Mouse (Mus musculus) gastrocnemius, adult 18-20 months (tissue): ENCODE measurements around the gene Cyb561d2. TPM values are rescaled to one million over a fixed set of nuclear protein-coding genes. Genes with fewer than 3 reads are reported as not detected.
"Not testable (repeated sequence)": the region's sequence is repeated elsewhere in the genome, so short reads cannot be mapped to it uniquely, and the experiment has no call there.

ENCODE experiments used
- DNase-seq: peaks from one replicate; pipeline ENCODE4 v3.0.0; 2021; ENCODE audit warnings: low spot score
- total RNA-seq, 2 experiments: library from RNA; stranded (reverse); gene quantifications; 2 replicates each; pipeline ENCODE4 v1.2.3; 2021

The Cyb561d2 gene
- total RNA-seq, 2 experiments from 2014 or later, result 3.0 to 4.1 TPM

DNA sequence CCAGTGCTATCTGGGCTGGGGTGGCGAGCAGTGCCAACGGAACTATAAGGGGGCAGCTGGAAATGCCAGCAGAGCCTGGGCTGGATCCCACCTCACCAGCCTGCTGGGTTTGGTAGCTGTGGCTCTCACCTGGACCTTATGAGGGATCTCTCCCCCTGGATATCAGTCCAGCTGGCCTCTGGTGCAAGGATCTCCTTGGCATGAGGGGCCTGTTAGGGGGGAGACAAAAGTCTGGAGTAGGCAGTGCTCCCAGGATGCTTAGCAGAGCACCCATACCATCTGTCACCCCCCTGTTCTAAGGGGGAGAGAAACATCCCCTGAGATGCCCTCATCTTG, 30.3 kb upstream of the Cyb561d2 start:
- no peak for DNase-seq

DNA sequence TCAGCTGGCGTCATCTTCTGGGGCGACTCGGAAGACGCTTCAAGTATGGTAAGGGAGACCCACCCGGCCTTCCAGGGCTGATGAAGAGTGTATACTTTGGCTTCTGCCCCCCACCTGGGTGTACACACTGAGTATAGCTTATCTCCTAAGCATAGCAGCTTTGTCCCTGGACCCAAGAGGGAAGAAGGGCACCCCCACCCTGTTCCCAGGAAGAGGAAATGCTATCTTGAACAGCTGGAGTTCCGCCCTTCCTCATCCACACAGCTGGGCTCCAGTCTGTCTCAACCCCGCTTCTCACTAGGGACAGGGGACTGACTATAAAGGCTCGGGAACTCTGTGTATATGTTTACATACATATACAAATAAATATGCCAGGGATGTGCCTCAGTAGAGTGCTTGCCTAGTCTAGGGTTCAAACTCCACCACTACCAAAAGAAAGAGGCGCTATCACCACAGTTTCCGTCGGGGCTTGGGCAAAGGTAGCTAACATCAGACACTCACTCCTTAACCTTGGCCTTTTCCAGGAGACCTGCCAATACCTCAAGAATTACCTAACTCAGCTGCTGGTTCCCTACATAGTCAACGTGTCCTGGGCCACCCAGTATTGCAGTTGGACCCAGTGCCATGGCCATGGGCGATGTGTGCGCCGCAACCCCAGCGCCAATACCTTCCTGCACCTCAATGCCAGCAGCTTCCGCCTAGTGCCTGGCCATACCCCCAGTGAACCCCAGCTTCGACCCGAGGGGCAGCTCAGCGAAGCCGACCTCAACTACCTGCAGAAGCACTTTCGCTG, 29.7 kb upstream of the Cyb561d2 start:
- DNase-seq, result no peak

DNA sequence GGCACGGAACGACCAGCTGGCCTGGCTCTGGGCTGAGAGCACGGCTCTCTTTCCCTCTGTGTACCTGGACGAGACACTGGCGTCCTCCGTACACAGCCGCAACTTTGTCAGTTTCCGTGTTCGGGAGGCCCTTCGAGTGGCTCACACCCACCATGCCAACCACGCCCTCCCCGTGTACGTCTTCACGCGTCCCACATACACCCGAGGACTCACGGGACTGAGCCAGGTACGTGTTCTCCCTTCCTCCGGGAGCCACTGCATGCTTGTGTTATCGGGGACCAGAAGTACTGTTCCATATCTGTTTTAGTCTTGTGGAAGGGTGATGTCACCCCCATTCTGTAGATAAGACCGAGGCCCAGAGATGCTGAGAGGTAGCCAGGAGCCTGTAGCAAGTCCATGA, 28.9 kb upstream of the Cyb561d2 start:
- no peak for DNase-seq

DNA sequence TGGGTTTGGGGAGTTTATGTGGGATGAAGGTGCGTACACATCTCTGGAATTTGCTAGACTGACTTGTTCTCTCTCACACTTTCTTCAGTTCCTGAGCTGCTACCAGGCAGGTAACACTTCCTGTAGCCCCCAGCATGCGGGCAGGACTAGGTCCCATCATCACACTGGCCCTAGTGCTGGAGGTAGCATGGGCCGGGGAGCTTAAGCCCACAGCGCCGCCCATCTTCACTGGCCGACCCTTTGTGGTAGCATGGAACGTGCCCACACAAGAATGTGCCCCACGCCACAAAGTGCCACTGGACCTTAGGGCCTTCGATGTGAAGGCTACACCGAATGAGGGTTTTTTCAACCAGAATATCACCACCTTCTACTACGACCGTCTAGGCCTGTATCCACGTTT, 28.0 kb upstream of the Cyb561d2 start:
- no peak for DNase-seq

DNA sequence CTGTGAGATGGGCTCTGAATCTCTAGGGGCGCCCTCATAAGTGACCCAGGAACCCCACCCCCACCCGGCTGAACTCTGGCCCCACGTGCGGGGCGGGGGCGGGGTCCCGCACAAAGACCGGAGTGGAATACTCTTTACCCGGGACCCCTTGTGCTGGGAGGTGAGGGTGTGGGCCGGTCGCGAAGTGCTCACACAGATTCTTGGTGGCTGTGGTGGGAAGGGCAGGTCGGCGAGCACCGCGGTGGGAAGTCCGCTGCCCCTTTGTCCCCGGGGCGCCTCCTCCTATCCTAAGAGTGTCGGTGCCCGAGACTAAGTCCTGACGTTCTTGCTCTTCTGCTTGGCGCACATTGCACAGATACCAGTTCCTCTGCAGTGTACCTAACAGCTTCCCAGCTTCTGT, 27.3 kb upstream of the Cyb561d2 start:
- no peak for DNase-seq

DNA sequence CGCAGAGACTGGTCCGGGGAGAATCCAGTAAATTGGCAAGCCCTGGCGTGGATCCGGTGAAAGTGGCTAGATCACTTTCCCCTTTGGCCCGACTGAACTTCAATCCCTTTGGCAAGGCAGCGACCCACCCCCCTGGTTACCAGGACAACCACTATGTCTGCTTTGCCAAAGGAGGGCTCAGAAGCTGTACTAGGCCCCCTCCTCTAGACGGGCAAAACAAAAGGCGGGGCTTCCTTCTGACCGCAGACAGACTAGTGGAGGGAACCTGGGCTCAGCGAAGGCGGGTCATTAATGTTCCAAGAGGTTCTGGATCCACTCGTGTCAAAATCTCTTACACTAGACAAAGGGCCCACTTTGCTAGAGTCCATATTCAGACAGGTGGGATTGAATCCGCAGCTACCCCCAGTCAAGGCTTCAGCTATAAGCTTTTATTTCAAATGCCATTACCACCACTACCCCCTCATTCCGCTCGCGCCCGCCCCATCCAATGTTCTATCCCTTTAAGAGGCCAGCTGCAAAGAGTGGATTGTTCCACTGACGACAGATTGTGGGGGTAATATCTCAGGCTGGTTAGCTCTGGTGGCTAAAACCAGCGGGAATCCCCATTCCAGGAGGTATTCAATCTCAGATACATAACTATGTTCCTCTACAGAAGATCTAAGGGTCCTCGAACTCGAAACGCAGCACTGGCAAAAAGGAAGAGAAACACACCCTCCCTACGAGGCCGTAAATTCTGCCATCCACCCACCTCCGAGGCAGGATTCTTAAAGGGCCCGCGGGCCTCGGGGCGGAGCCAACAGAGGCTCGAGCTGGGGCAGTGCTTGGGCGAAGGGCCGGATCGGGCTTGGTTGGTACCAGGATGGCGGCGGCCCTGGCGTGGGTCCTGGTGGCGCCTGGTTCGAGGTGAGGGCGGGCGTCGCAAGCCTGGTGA, 26.6 kb upstream of the Cyb561d2 start:
- peak; percentile 87 for DNase-seq

DNA sequence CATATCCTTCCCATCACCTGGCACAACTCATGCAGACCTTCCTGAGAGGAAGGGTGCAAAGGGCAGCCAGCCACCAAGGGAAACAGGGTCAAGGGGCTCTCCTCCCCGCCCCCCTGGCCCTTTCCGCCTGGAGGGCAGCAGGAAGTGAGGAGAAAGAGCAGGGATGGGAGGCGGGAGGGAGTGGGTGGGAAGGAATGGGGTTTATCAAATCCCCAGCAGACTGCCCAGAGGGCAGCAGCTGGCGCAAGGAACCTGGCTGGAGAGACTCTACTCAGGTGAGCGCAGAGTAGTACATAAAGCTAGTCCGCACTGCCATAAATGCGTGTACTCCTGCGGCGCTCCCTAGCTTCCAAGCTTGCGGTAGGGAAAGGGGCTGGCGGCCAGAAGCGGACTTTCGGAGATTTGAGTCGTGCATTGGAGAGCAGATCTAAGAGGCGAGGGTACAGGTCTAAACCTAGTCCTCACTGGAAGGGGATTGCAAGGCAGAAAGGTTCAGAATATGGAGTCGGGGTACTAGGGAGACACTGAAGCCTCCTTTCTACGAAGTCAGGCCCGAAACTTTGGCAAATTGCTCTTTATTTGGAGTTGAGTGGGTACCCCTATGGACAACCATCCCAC, 25.8 kb upstream of the Cyb561d2 start, which contains the start of gene Hyal2:
Hyal2 (plus strand) TSS at position 244 of the 618 bp plus-strand sequence.
- DNase-seq, result no peak

DNA sequence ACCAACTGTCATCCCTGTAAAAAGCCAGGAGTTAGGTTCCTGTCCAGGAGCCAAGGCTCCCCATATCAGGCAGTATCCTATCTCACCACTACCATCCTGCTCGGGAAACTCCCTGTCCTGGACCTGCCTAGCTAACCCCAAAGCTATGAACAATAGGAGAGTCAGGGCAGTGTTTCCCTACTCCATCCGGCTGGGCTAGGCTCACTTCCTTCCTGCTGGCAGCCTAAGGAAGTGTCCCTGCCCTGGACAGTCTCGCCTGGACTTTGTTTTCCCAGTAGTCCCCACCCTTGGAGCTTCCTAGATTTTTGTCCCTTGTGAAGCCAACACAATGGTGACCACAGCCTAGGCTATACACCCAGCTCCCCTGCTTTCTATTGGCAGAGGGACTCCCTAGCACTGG, 24.9 kb upstream of the Cyb561d2 start:
- peak; percentile 37 for DNase-seq

DNA sequence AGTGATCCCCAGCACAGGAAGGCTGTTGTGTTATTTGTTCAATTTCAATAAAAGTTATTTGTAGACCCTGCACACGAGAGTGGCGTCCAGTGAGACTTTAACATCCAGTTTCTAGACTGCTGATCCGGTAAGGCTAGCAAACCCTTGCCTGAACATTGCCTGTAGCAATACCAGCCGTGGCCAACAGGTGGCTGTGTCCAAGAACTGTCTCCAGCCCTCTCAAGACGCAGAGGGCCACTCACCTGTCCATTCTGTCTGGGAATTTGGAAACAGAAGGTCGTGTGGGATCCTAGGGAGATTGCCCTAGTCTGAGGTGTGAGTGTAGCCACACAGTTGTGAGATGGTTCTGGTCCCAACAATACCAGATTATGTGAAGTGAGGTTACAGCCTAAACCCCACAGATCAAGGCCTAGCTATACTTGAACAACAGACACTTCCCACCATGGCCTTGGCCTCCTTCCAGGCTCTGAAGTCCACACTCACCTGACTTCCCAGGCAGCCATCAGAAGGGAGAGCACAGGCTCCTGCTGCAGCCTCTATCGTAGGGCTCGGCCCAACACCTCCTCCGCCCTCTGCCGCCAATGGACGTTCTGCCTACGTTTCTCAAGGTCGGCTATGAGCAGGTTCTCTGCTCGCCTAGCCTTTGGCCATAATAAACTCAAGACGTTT, 24.2 kb upstream of the Cyb561d2 start:
- DNase-seq, result peak; percentile 86

DNA sequence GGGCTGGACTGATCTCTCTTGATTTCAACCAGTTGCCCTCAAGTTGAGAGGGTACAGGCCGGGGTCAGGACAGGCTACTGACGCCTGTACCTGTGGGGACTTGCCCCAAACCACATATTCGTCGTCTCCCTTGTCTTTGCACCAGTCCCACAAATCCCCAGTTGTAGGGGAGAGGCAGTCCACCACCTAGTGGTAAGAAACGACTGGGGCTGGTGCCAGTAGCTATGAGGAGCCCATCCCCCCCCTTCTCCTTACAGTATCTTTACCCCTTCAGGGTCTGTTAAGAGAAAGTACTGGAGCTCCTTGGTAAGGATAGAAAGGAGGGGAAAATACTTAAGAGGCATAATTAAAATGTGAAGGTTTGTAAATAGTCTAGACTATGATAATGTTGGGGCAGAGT, 23.6 kb upstream of the Cyb561d2 start:
- DNase-seq, result not testable (repeated sequence)

DNA sequence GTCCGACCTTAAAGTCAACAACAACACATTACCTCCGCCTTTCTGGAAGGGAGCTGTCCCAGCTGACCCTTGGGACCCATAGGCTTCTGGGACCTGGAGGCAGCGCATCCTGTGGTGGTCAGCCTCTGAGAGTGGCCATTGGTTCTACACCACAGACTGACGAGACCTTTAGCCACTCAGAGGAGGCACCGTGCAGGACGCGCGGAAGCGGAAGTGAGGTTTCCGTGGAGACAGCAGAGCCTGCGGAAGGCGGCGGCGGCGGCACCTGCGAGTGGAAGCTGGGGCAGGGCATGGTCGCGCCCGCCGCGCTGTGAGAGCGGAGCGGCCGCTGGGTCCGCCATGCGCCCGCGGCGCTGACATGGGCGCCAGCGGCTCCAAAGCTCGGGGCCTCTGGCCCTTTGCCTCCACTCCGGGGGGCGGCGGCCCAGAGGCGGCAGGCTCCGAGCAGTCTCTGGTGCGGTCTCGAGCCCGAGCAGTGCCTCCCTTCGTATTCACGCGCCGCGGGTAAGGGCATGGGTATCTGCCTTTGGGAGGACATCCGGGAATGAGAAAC, 21.1 kb upstream of the Cyb561d2 start, which contains the start of gene Tusc2:
Tusc2 (plus strand) TSS at position 227 of the 553 bp plus-strand sequence.
- peak; percentile 96 for DNase-seq

DNA sequence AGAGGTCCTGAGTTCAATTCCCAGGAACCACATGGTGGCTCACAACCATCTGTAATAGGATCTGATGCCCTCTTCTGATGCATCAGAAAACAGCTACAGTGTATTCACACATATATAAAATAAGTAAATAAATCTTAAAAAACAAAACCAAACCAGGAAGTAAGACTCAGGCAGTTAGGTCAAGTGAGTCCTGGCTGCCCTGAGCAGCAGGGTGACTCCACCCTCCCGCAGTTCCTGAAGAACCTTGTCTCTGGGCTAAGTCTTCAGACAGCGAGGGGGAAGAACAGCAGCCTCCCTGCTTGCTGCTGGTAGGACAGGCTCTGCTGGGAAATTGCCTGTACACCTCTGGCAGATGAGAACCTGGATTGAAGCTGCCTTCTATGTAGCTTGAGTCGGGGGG, 14.4 kb upstream of the Cyb561d2 start:
- DNase-seq, result no peak

DNA sequence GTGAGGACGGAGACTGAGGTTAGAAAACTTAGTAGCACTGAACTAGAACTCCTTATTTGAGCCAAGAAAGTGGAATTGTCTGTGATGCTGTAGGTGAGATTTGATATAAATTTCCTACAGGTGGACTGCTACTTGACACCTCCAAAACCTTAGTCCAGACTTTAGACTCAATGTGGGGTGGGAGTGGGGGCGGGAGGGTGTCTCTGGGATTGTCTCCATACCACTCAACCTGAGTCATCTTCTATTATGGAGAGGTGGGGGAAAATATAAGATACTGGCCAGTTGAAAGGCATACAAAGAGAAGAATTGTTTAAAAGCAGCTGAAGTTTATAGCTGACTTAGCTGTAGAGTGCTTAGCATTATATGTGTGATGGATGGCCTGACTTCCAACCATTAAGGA, 13.7 kb upstream of the Cyb561d2 start:
- no peak for DNase-seq

DNA sequence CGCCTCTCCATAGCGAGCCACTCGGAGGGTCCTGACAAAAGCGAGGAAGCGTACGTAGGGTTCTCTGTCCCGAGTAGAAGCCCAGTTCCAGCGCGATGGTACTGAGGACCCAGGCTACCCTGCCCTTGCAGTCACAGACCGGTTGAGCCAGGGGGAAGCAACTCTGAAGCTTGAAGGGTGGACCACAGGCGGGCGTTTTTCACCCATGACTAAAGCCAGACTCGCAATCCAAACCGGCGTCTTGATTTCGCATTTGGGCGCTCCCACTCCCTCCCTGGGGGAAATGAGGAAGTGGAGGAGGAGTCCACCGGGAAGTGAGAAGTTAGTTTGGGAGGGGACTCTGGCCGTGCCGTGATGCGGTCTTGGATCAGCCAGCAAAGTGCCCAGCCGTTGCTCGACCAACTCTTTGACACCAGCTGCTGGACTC, 13.1 kb upstream of the Cyb561d2 start:
- DNase-seq, result peak; percentile 78

DNA sequence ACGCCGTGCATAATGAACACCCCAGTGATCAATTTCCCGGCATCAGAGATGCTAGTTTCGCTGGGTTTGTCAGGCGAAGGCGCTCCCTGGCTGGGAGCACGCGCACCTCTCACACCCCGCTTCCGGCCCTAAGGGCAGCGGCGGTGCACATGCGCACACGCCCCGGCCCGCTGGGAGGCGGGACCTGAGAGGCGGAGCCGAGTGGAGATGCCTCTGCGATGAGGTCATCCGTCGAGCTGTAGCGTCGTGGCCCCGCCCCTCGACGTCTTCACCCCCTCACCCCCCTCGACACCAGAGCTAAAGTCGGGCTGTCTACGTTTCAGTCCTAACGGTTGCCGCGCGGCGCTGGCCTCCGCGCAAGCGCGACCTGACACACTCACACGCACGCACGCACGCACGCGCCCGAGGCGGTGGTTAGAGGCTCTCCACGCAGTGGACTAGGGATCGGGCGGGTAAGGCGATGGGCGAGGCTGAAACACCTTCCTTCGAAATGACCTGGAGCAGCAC, 12.4 kb upstream of the Cyb561d2 start:
- peak; percentile 94 for DNase-seq

DNA sequence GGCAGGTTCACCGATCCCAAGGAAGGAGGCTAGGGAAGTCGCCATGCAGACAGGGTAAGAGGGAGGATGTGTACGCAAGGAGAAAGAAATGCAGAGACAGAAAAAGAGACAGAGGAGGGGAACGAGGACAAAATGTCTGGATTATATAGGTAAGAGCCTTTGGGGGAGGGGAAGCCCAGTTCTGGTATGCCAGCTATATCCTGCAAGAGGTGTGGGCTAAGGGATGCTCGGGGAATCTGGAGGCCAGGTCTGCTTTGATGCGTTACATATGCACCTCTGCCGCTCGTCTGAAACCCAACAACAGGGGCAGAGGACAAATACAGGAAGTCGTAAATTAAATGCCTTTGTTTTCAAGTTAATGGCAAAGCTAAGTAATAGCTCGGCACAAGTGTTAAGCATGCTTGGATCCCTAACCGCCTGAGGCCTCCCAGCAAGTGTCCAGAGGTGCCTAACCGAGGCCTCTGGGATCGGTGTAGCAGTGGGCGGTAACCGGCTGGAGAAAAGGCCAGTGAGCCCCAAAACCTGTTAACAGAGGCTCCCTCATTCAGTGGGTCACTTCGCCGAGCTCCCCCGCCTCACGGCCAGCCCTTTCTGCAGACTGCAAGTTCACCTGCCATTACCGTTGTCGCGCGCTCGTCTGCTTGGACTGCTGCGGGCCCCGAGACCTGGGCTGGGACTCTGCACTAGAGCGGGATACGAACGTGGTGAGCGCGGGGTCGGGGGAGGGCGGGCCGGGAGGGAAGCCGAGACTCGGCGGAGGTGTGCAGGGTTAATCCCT, 11.7 kb upstream of the Cyb561d2 start:
- no peak for DNase-seq

DNA sequence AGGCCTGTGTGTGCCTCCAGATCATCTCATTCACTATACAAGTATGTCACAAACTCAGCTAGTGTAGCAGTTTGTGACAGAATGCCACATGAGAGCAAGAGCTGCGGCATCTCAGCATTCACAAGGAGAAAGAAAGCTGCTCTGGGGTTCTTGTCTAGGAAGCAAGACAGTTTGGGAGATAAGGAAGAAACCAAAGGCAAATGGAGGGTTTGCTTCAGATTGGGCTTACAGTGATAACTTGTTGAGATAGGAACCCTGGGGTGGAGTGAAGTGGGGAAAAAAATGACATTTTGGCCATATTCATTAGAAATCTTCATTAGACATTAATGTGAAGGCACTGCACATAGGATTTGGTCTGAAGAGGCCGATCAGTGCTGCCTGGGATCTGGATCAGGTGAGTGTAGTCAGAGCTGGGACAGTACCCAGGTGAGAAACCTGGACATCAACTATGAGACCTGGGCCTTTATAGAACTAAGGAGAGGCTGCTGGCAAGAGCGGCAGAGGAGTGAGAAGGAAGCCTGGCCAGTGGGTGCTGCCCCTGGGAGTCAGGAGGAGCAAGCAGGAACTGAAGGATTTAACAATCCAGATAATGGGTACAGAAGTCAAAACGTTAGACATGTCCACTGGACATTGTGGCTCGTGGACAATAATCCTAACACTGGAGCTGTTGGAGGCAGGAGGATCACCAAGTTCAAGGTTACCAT, 10.8 kb upstream of the Cyb561d2 start:
- DNase-seq, result no peak

DNA sequence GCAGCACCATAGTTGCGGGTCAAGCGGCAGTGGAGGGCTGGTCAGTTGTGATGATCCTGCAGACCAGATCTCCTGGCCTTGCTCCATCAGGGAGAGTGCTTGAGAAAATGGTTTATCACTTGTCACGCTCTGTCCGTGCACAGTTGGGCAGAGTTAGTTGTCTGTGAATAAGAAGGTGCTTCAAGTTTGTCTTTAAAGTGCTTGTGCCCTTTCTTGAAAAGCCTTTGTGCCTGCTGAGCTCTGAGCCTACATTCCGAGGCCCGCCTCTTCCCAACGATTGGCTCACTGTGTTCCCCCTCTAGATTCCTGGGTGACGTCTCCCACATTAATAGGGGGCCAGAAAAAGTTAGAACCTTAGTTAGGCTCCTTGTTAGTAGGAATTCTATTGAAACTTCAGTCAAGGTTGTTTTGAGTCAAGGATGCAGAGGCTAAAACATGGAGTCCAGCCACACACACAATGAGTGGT, 9.9 kb upstream of the Cyb561d2 start:
- DNase-seq, result no peak
